31 mouse cellular contexts compared by ENCODE assay signal in the genomic region with DNA sequence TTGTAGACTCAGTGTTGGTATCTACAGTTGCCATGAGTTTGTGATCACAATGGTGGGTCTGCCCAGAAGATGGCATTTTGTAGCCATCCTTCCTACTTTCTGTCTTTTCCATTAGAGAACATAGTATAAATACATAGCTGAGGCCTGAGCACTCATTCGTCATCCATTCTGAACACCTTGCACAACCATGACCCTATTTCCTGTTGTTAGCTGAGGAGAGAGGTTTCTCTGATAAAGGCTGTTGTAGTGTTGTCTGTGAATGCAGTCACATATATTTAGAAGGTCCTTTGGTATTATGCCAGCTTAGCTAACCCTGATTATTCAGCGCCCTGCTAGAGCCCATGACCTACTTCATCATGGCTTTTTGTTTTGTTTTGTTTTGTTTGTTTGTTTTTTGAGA. TPM values are rescaled to one million over a fixed set of nuclear protein-coding genes. Genes with fewer than 3 reads are reported as not detected.
DNase-seq lines count a peak whose midpoint lies in the region; ATAC-seq and TF ChIP-seq lines count a peak whose summit lies in the region.
"Had no signal": no experiment of that assay in that cellular context is flagged by ENCODE, and none has a peak within 500 bp of the region (broad histone marks: within the 10 kb centered on the region; RNA-seq: fewer than 3 reads in every experiment).

No protein-coding gene starts in this region.

- no peaks in the 10 kb centered on the region for H3K9me3 ChIP-seq in liver, postnatal 0 days (ENCODE audit: low read length)
- H3K9me3 ChIP-seq in liver, embryonic 12.5 days (replicated peaks) = no peaks in the 10 kb centered on the region
- H3K9me3 ChIP-seq: forebrain, embryonic 12.5 days; heart, embryonic 13.5 days; hindbrain, embryonic 15.5 days; intestine, embryonic 15.5 days; liver, embryonic 15.5 days; lung, embryonic 15.5 days; neural tube, embryonic 15.5 days had no signal

- TF ChIP-seq EP300 in liver, postnatal 0 days (IDR thresholded peaks at IDR 0.05; ENCODE audit: low read depth) = no peak

- no peak for DNase-seq in liver, postnatal 0 days
- no peak for DNase-seq in ovary, postnatal 10 days (ENCODE audit: low spot score)
- DNase-seq: adrenal gland, adult 8-10 months; cerebellum, adult 11-12 months; cerebellum, postnatal 10 days; forebrain, postnatal 0 days; gastrocnemius, postnatal 25 days; heart, adult 2 months; heart, postnatal 10 days; kidney, adult 2 months; kidney, postnatal 4 days; layer of hippocampus, adult 9-11 months; liver; lung, postnatal 36 days; midbrain, embryonic 14.5 days; right cerebral cortex, adult 18-20 months; spleen, adult 18-20 months; thymus, postnatal 25 days had no signal

- H3K4me3 ChIP-seq in liver, postnatal 0 days (ENCODE audit: low read depth, low read length) = no peak overlapping the region
- no peak overlapping the region for H3K4me3 ChIP-seq in liver, embryonic 12.5 days
- H3K4me3 ChIP-seq: forebrain, embryonic 12.5 days; heart, adult 2 months; heart, embryonic 13.5 days; hindbrain, embryonic 15.5 days; intestine, embryonic 15.5 days; liver, embryonic 15.5 days; lung, embryonic 15.5 days; neural tube, embryonic 15.5 days had no signal

- TF ChIP-seq CTCF in liver, postnatal 0 days (IDR thresholded peaks at IDR 0.05; ENCODE audit: low read depth) = no peak

- no peaks in the 10 kb centered on the region for H3K27me3 ChIP-seq in liver, postnatal 0 days (ENCODE audit: insufficient read depth, low read length)
- H3K27me3 ChIP-seq in liver, embryonic 12.5 days (replicated peaks) = no peaks in the 10 kb centered on the region
- H3K27me3 ChIP-seq: forebrain, embryonic 12.5 days; heart, embryonic 13.5 days; hindbrain, embryonic 15.5 days; intestine, embryonic 15.5 days; liver, embryonic 15.5 days; lung, embryonic 15.5 days had no signal

- no peak overlapping the region for H3K27ac ChIP-seq in liver, postnatal 0 days (ENCODE audit: low read depth)
- no peak overlapping the region for H3K27ac ChIP-seq in liver, embryonic 12.5 days
- H3K27ac ChIP-seq: forebrain, embryonic 12.5 days; heart, adult 2 months; heart, embryonic 13.5 days; hindbrain, embryonic 15.5 days; intestine, embryonic 15.5 days; kidney, postnatal 0 days; lung, embryonic 15.5 days; neural tube, embryonic 15.5 days had no signal

- no peaks in the 10 kb centered on the region for H3K36me3 ChIP-seq in liver, postnatal 0 days (replicated peaks; ENCODE audit: insufficient read depth, low read length)
- H3K36me3 ChIP-seq in liver, embryonic 12.5 days = no peaks in the 10 kb centered on the region
- H3K36me3 ChIP-seq: forebrain, embryonic 12.5 days; heart, embryonic 13.5 days; hindbrain, embryonic 15.5 days; intestine, embryonic 15.5 days; liver, embryonic 15.5 days; lung, embryonic 15.5 days; neural tube, embryonic 15.5 days had no signal

- 56% methylated on average over 2 of the region's 2 CpGs for WGBS in liver, postnatal 0 days (ENCODE audit: insufficient replicate concordance)
- WGBS in liver, embryonic 12.5 days (ENCODE audit: insufficient replicate concordance) = 34% methylated on average over 2 of the region's 2 CpGs

- no peak overlapping the region for H3K4me2 ChIP-seq in liver, postnatal 0 days (ENCODE audit: low read depth, low read length)
- H3K4me2 ChIP-seq in liver, embryonic 12.5 days = no peak overlapping the region
- H3K4me2 ChIP-seq: forebrain, embryonic 12.5 days; heart, embryonic 13.5 days; hindbrain, embryonic 15.5 days; intestine, embryonic 15.5 days; liver, embryonic 15.5 days; lung, embryonic 15.5 days; neural tube, embryonic 15.5 days had no signal

- ATAC-seq in liver, postnatal 0 days = peak; percentile 25
- no peak for ATAC-seq in liver, embryonic 12.5 days
- peak; percentile 32 for ATAC-seq in granulocyte monocyte progenitor cell, adult 5-6 weeks (replicated peaks; ENCODE audit: poor library complexity, severe bottlenecking)
- ATAC-seq in megakaryocyte progenitor cell, adult 5-6 weeks (replicated peaks; ENCODE audit: poor library complexity) = peak; percentile 53
- no peak for ATAC-seq in erythroblast, adult 5-6 weeks (replicated peaks; ENCODE audit: low FRiP score, poor library complexity, severe bottlenecking)
- no peak for ATAC-seq in frontal cortex, adult (ENCODE audit: low TSS enrichment)
- ATAC-seq: forebrain, postnatal 0 days; intestine, embryonic 15.5 days had no signal

- H3K9ac ChIP-seq in liver, postnatal 0 days (replicated peaks) = no peak overlapping the region
- H3K9ac ChIP-seq in liver, embryonic 12.5 days = no peak overlapping the region
- H3K9ac ChIP-seq: forebrain, embryonic 12.5 days; forebrain, postnatal 0 days; heart, embryonic 13.5 days; hindbrain, embryonic 15.5 days; intestine, embryonic 15.5 days; liver, embryonic 15.5 days; lung, embryonic 15.5 days; neural tube, embryonic 15.5 days had no signal

- H3K4me1 ChIP-seq in liver, postnatal 0 days (ENCODE audit: insufficient read depth) = peaks cover 22% of the 10 kb centered on the region
- H3K4me1 ChIP-seq in liver, embryonic 12.5 days = no peaks in the 10 kb centered on the region
- H3K4me1 ChIP-seq: forebrain, embryonic 12.5 days; hindbrain, embryonic 15.5 days; intestine, embryonic 15.5 days; lung, embryonic 15.5 days; neural tube, embryonic 15.5 days had no signal

RNA-seq across cellular contexts. Expression of gene Mmd, which starts 7.4 kb away (rescaled TPM):
- polyA plus RNA-seq in liver, postnatal 0 days (2015; fragmentation: Nextera tagmentation; extraction: Ambion mirVana) = 51.1 and 54.4 TPM in 2 replicates
- polyA plus RNA-seq in liver, embryonic 12.5 days (2016; fragmentation: Nextera tagmentation; extraction: Ambion mirVana) = 10.6 and 12.0 TPM in 2 replicates
- 14.0 and 17.9 TPM in 2 replicates for total RNA-seq in granulocyte monocyte progenitor cell, adult 5-6 weeks (2014; fragmentation: Nextera tagmentation)
- total RNA-seq in granulocyte monocyte progenitor cell, adult 5-6 weeks (2017) = 10.6 and 21.5 TPM in 2 replicates
- total RNA-seq in megakaryocyte progenitor cell, adult 5-6 weeks (2015) = 19.0 and 20.5 TPM in 2 replicates
- total RNA-seq in megakaryocyte progenitor cell, adult 5-6 weeks (2017) = 16.0 and 17.7 TPM in 2 replicates
- total RNA-seq in erythroblast, adult 5-6 weeks (2015; ENCODE audit: low replicate concordance) = 5.6 and 6.7 TPM in 2 replicates
- 1.8 and 2.6 TPM in 2 replicates for total RNA-seq in erythroblast, adult 5-6 weeks (2017; ENCODE audit: low replicate concordance)

RNA-seq across cellular contexts. Expression of gene Gm45716, which starts 54.4 kb away (rescaled TPM):
- 48.7 and 56.5 TPM in 2 replicates for polyA plus RNA-seq in liver, postnatal 0 days (2015; fragmentation: Nextera tagmentation; extraction: Ambion mirVana)
- polyA plus RNA-seq in liver, embryonic 12.5 days (2016; fragmentation: Nextera tagmentation; extraction: Ambion mirVana) = 3.0 and 3.4 TPM in 2 replicates
- total RNA-seq in granulocyte monocyte progenitor cell, adult 5-6 weeks (2014; fragmentation: Nextera tagmentation) = 6.9 and 8.3 TPM in 2 replicates
- total RNA-seq in granulocyte monocyte progenitor cell, adult 5-6 weeks (2017) = 9.1 and 10.1 TPM in 2 replicates
- 4.5 and 5.7 TPM in 2 replicates for total RNA-seq in megakaryocyte progenitor cell, adult 5-6 weeks (2015)
- 7.0 and 12.2 TPM in 2 replicates for total RNA-seq in megakaryocyte progenitor cell, adult 5-6 weeks (2017)
- total RNA-seq in erythroblast, adult 5-6 weeks (2015; ENCODE audit: low replicate concordance) = 5.8 TPM in 1 of 2 replicates, not detected in the other
- 1.0 and 3.5 TPM in 2 replicates for total RNA-seq in erythroblast, adult 5-6 weeks (2017; ENCODE audit: low replicate concordance)

Comparison
In these comparisons a context has a peak if more than half of its experiments do, and no peak if none do; other contexts are left out.
1. ATAC-seq: peak in liver, postnatal 0 days (single experiment), granulocyte monocyte progenitor cell, adult 5-6 weeks (single experiment) and megakaryocyte progenitor cell, adult 5-6 weeks (single experiment); none in liver, embryonic 12.5 days (single experiment), erythroblast, adult 5-6 weeks (single experiment) and frontal cortex, adult (single experiment).